Mouse (Mus musculus) lung, embryonic 14.5 days (tissue): ENCODE results near the gene Txn2. TPM values are rescaled to one million over a fixed set of nuclear protein-coding genes. Genes with fewer than 3 reads are reported as not detected.
A peak's percentile ranks its signal among the peaks of the same experiment; 100 is the strongest.

Experiments
- ATAC-seq: fragments of 200-750 bp; cut with Nextera tagmentation; 2 replicates; pipeline ENCODE4 v1.8.0; 2017; ENCODE audit warnings: mild to moderate bottlenecking, moderate TSS enrichment, moderate library complexity; ENCODE audit not compliant: insufficient read depth
- DNase-seq: peaks from one replicate; pipeline ENCODE4 v3.0.0-alpha.2; 2015
- H3K27ac ChIP-seq: fragments of 300-500 bp; sonication (generic); 2 replicates; pipeline ENCODE4 v1.5.1; 2014; ENCODE audit warnings: low read depth, mild to moderate bottlenecking, moderate library complexity
- H3K27me3 ChIP-seq: fragments of 300-500 bp; sonication (generic); 2 replicates; pipeline ENCODE4 v1.6.1; 2014; ENCODE audit warnings: low read length, control low read depth; ENCODE audit not compliant: insufficient read depth
- H3K36me3 ChIP-seq: fragments of 300-500 bp; sonication (generic); 2 replicates; pipeline ENCODE4 v1.6.1; 2014; ENCODE audit warnings: control low read depth; ENCODE audit not compliant: insufficient read depth
- H3K4me1 ChIP-seq: fragments of 300-500 bp; sonication (generic); 2 replicates; pipeline ENCODE4 v1.6.1; 2014; ENCODE audit warnings: antibody characterized with exemption, control low read depth; ENCODE audit not compliant: insufficient read depth
- H3K4me2 ChIP-seq: fragments of 300-500 bp; sonication (generic); 2 replicates; pipeline ENCODE4 v1.6.1; 2014; ENCODE audit warnings: mild to moderate bottlenecking
- H3K4me3 ChIP-seq: fragments of 300-500 bp; sonication (generic); 2 replicates; pipeline ENCODE4 v1.5.1; 2014; ENCODE audit warnings: low read depth, low read length
- H3K9ac ChIP-seq: fragments of 300-500 bp; sonication (generic); 2 replicates; pipeline ENCODE4 v1.6.1; 2014
- H3K9me3 ChIP-seq: fragments of 300-500 bp; sonication (generic); 2 replicates; pipeline ENCODE4 v1.6.1; 2016; ENCODE audit warnings: low read depth, low read length, control low read depth
- CTCF ChIP-seq: IDR thresholded peaks from 2 replicates; pipeline ENCODE4 v1.5.1; 2016; ENCODE audit warnings: antibody characterized with exemption, low read depth
- WGBS: fragments of 180-500 bp; shearing (Covaris S2); extraction: QIAGEN DNeasy Blood & Tissue Kit; methylation state at CpG from one replicate; pipeline ENCODE4 v1.1.7; 2014; 5-methylcytosine and 5-hydroxymethylcytosine counted together
- polyA plus RNA-seq: library from polyadenylated mRNA; unstranded; fragments of >200 nt; fragmentation: Nextera tagmentation; extraction: Ambion mirVana; gene quantifications from 2 replicates; pipeline ENCODE4 v1.2.1, GENCODE M21; 2014

Txn2 gene
- polyA plus RNA-seq, 1 experiment from 2014 or later = 227 TPM

- ATAC-seq (no peak), DNase-seq (peak; percentile 57)
- no peak for TF ChIP-seq CTCF
- Histone ChIP-seq H3K4me2 (no peak overlapping the region), H3K4me3 (no peak overlapping the region), H3K9me3 (no peaks in the 10 kb centered on the region), H3K27me3 (no peaks in the 10 kb centered on the region), H3K9ac (no peak overlapping the region), H3K4me1 (peaks cover 31% of the 10 kb centered on the region), H3K27ac (peak overlapping the region; percentile 86), H3K36me3 (no peaks in the 10 kb centered on the region)
- WGBS = 40% methylated on average over 9 of the region's 9 CpGs
These were observed 20.9 kb downstream of the Txn2 start for GRCm38 (mm10) chr15:77907646-77908518.

DNA sequence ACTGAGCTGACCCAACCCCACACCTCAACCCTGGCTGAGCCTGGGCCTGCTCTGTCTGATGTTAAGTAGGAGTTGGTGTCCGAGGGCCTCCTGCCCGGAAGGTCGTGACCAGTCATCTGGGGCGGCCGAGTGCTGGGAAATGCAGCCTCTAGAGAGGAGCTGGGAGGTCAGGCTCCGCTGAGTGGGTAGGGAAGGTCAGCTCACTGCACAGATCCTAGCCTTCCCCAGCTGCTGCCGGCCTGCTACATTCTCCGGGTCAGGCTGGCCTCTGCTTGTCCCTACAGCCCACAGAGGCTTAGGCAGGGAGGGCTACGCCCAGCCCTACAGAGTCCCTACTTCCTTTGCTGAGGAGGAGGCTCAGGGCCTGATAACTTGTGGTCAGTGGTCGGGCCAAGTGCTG is 22.3 kb downstream of the Txn2 start:
- Histone ChIP-seq H3K4me1 (peaks cover 31% of the 10 kb centered on the region), H3K36me3 (no peaks in the 10 kb centered on the region), H3K9me3 (no peaks in the 10 kb centered on the region), H3K4me2 (no peak overlapping the region), H3K27me3 (no peaks in the 10 kb centered on the region), H3K4me3 (no peak overlapping the region), H3K27ac (peak overlapping the region; percentile 86; the same call in 1 of the 2 replicates), H3K9ac (no peak overlapping the region)
- WGBS = 58% methylated on average over 10 of the region's 10 CpGs
- ATAC-seq (no peak), DNase-seq (no peak)
- TF ChIP-seq CTCF = no peak

DNA sequence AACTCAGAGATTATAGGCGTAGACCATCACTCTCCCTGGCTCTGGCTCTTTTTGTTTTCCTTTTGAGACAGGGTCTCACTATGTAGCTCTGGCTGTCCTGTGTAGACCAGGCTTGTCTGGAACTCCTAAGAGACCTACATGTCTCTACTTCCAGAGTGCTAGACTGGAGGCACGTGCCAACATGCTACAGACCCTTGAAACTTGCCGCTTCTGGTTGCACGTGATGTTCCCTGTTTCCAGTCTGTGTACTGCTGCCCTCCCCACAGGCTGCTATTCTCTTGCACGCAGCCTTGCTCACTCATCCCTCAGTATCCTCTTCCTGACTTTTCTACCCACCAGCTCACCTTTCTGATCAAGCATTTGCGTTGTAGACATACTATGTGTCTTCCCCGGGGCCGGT is 22.7 kb downstream of the Txn2 start:
- Histone ChIP-seq H3K4me2 (peak overlapping the region; percentile 64; the same call in 1 of the 2 replicates), H3K4me1 (peaks cover 31% of the 10 kb centered on the region), H3K4me3 (no peak overlapping the region), H3K27me3 (no peaks in the 10 kb centered on the region), H3K27ac (peak overlapping the region; percentile 86), H3K9me3 (no peaks in the 10 kb centered on the region), H3K36me3 (no peaks in the 10 kb centered on the region), H3K9ac (no peak overlapping the region)
- 75% methylated on average over 8 of the region's 8 CpGs for WGBS
- DNase-seq = peak; percentile 32
- no peak for ATAC-seq
- no peak for TF ChIP-seq CTCF

GRCm38 (mm10) chr15:77905275-77905970 is 23.4 kb downstream of the Txn2 start:
- Histone ChIP-seq H3K9me3 (no peaks in the 10 kb centered on the region), H3K4me3 (peak overlapping the region; percentile 30), H3K9ac (peak overlapping the region; percentile 42), H3K27ac (peak overlapping the region; percentile 76), H3K27me3 (no peaks in the 10 kb centered on the region), H3K4me1 (peaks cover 31% of the 10 kb centered on the region), H3K36me3 (no peaks in the 10 kb centered on the region), H3K4me2 (peak overlapping the region; percentile 64)
- no peak for TF ChIP-seq CTCF
- peak; percentile 95 for DNase-seq
- peak; percentile 95 for ATAC-seq
- WGBS = 6% methylated on average over 26 of the region's 26 CpGs

GRCm38 (mm10) chr15:77904363-77904892 is 24.4 kb downstream of the Txn2 start:
- Histone ChIP-seq H3K36me3 (no peaks in the 10 kb centered on the region), H3K27me3 (no peaks in the 10 kb centered on the region), H3K9me3 (no peaks in the 10 kb centered on the region), H3K9ac (no peak overlapping the region), H3K4me2 (peak overlapping the region; percentile 64; the same call in 1 of the 2 replicates), H3K4me1 (peaks cover 31% of the 10 kb centered on the region), H3K27ac (peak overlapping the region; percentile 76), H3K4me3 (no peak overlapping the region)
- ATAC-seq (no peak), DNase-seq (no peak)
- 25% methylated on average over 12 of the region's 12 CpGs for WGBS
- TF ChIP-seq CTCF = no peak

DNA sequence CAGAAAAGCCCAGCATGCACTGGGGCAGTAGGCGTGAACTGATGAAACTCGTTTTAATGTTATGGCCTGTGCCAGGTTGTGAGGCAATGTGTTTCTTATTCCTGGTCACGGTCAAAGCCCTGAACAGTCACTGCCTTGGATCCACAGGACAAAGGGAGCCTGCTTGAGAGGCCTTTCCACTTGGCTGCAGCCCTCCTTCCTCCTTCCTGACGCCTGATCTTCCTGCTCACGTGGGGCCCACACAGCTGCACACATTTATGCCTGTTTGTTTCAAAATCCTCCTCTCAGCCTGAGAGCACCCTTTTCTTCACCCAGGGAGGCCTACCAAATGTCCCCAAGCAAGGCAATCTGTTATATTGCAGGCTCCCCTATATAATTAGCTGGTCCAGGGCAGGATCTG is 25.6 kb downstream of the Txn2 start:
- Histone ChIP-seq H3K4me2 (no peak overlapping the region), H3K4me3 (no peak overlapping the region), H3K27ac (no peak overlapping the region), H3K4me1 (peaks cover 28% of the 10 kb centered on the region), H3K9me3 (no peaks in the 10 kb centered on the region), H3K36me3 (no peaks in the 10 kb centered on the region), H3K27me3 (no peaks in the 10 kb centered on the region), H3K9ac (no peak overlapping the region)
- no peak for TF ChIP-seq CTCF
- no peak for DNase-seq
- no peak for ATAC-seq
- WGBS = 44% methylated on average over 5 of the region's 5 CpGs

DNA sequence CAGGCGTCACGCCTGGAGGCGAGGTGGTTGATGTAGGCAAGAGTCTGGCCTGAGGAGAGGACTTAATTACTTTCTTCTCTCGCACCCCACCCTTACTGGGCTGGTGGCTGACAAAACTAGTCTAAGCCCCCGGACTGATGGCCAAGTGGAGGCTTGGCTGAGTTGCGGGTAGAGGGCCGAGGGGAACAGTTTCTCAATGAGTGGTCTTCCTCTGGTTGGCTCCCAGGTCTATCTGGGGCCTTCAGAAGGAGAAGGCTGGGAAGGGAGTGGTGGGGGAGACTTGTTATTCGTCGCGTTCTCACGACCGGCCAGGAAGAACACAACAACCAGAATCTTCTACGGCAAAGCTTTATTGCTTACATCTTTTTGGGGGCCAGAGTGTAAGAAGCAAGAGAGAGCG is 33.9 kb downstream of the Txn2 start:
- 77% methylated on average over 13 of the region's 14 CpGs for WGBS

More for the DNA sequence above, 33.9 kb downstream of the Txn2 start:
- H3K27me3 ChIP-seq = no peaks in the 10 kb centered on the region
- no peak overlapping the region for H3K27ac ChIP-seq
- H3K9ac ChIP-seq = no peak overlapping the region
- no peak for ATAC-seq
- TF ChIP-seq CTCF = no peak
- no peak overlapping the region for H3K4me3 ChIP-seq
- H3K36me3 ChIP-seq = no peaks in the 10 kb centered on the region
- H3K4me2 ChIP-seq = no peak overlapping the region
- no peak for DNase-seq
- no peaks in the 10 kb centered on the region for H3K9me3 ChIP-seq
- H3K4me1 ChIP-seq = no peaks in the 10 kb centered on the region
